In genomic region chr2:76372244-76372643, GRCm38 (mm10) we compare ENCODE assay signal across 19 mouse cellular contexts. TPM values are rescaled to one million over a fixed set of nuclear protein-coding genes. Genes with fewer than 3 reads are reported as not detected.
DNase-seq lines count a peak whose midpoint lies in the region; ATAC-seq and TF ChIP-seq lines count a peak whose summit lies in the region.
"Had no signal": no experiment of that assay in that cellular context is flagged by ENCODE, and none has a peak within 500 bp of the region (broad histone marks: within the 10 kb centered on the region; RNA-seq: fewer than 3 reads in every experiment).

No protein-coding gene starts in this region.

- peaks cover 50% of the 10 kb centered on the region for H3K36me3 ChIP-seq in G1E (replicated peaks)
- peaks cover 41% of the 10 kb centered on the region for H3K36me3 ChIP-seq in heart, embryonic 13.5 days
- peaks cover 24% of the 10 kb centered on the region for H3K36me3 ChIP-seq in liver, embryonic 14.5 days (replicated peaks; ENCODE audit: control insufficient read depth, insufficient read depth, low read depth)
- peaks cover 5% of the 10 kb centered on the region for H3K36me3 ChIP-seq in kidney, adult 2 months (ENCODE audit: control insufficient read depth, insufficient read depth, low read length)

- peak; percentile 21 for DNase-seq in G1E (ENCODE audit: low spot score)
- peak; percentile 37 for DNase-seq in adrenal gland, adult 8-10 months
- peak; percentile 53 to 63 (median 59) for DNase-seq in liver, embryonic 14.5 days (ENCODE audit: low read depth in 3 of 3, low spot score in 3 of 3)
- DNase-seq in spleen, postnatal 4 days (ENCODE audit: low spot score in 2 of 2): no peak
- DNase-seq in kidney, adult 2 months: no peak
- no peak for DNase-seq in right cerebral cortex, postnatal 10 days (ENCODE audit: low spot score in 2 of 2)
- no peak for DNase-seq in right cerebral cortex, adult 18-20 months
- DNase-seq: cerebellum, postnatal 10 days; gastrocnemius, adult 2 months; kidney, adult 18-20 months; spleen, adult 18-20 months; thymus, adult 18-20 months had no signal

- TF ChIP-seq POLR2A in kidney, adult 2 months (IDR thresholded peaks at IDR 0.05; ENCODE audit: low read depth, low read length): no peak

- 28% methylated on average over 4 of the region's 4 CpGs for WGBS in heart, embryonic 13.5 days
- WGBS in liver, embryonic 14.5 days (ENCODE audit: insufficient replicate concordance): 22% methylated on average over 4 of the region's 4 CpGs
- 82% methylated on average over 4 of the region's 4 CpGs for WGBS in kidney, adult 2 months

- H3K4me3 ChIP-seq in G1E (ENCODE audit: low read depth, low read length): no peak overlapping the region; the same call in 1 of the 2 replicates
- H3K4me3 ChIP-seq in heart, embryonic 13.5 days: no peak overlapping the region
- H3K4me3 ChIP-seq in liver, embryonic 14.5 days (ENCODE audit: insufficient read depth in 1 of 2, low read depth in 2 of 2, low read length in 2 of 2): no peak overlapping the region
- H3K4me3 ChIP-seq in kidney, adult 2 months (ENCODE audit: insufficient read depth, low read depth, low read length): no peak overlapping the region
- H3K4me3 ChIP-seq: embryonic facial prominence, embryonic 13.5 days; forebrain, embryonic 12.5 days; gastrocnemius, adult 2 months; layer of hippocampus, adult 2 months had no signal

- H3K9me3 ChIP-seq in G1E (replicated peaks): no peaks in the 10 kb centered on the region
- no peaks in the 10 kb centered on the region for H3K9me3 ChIP-seq in heart, embryonic 13.5 days
- H3K9me3 ChIP-seq in liver, embryonic 14.5 days (ENCODE audit: control insufficient read depth, low read length): no peaks in the 10 kb centered on the region
- H3K9me3 ChIP-seq: embryonic facial prominence, embryonic 13.5 days; forebrain, embryonic 12.5 days had no signal

- no peak for TF ChIP-seq CTCF in G1E (IDR thresholded peaks at IDR 0.05; ENCODE audit: low read depth, low read length)
- no peak for TF ChIP-seq CTCF in liver, embryonic 14.5 days (IDR thresholded peaks at IDR 0.05; ENCODE audit: low read depth)
- no peak for TF ChIP-seq CTCF in kidney, adult 2 months (conservative IDR thresholded peaks at IDR 0.05; ENCODE audit: insufficient read depth, insufficient read length, low read depth, low read length)

- peak overlapping the region; percentile 92 for H3K4me2 ChIP-seq in heart, embryonic 13.5 days
- H3K4me2 ChIP-seq in liver, embryonic 14.5 days (ENCODE audit: low read depth): peak overlapping the region; percentile 83
- H3K4me2 ChIP-seq: embryonic facial prominence, embryonic 13.5 days; forebrain, embryonic 12.5 days had no signal

- peak overlapping the region; percentile 20; the same call in 1 of the 2 replicates for H3K9ac ChIP-seq in heart, embryonic 13.5 days
- no peak overlapping the region for H3K9ac ChIP-seq in liver, embryonic 14.5 days (replicated peaks)
- H3K9ac ChIP-seq: embryonic facial prominence, embryonic 13.5 days; forebrain, embryonic 12.5 days had no signal

- TF ChIP-seq EP300 in liver, embryonic 14.5 days (IDR thresholded peaks at IDR 0.05; ENCODE audit: low read depth): peak; percentile 74

- ATAC-seq in G1E (ENCODE audit: extremely low read depth, insufficient number of reproducible peaks, low FRiP score, poor library complexity, severe bottlenecking): peak; percentile 83
- peak; percentile 37; the same call in 1 of the 2 replicates for ATAC-seq in heart, embryonic 13.5 days (ENCODE audit: extremely low read depth, insufficient number of reproducible peaks, low FRiP score, low TSS enrichment)
- peak; percentile 59 for ATAC-seq in liver, embryonic 14.5 days (ENCODE audit: insufficient read depth)

- no peaks in the 10 kb centered on the region for H3K27me3 ChIP-seq in G1E (ENCODE audit: insufficient read depth, low read length)
- no peaks in the 10 kb centered on the region for H3K27me3 ChIP-seq in heart, embryonic 13.5 days (replicated peaks)
- H3K27me3 ChIP-seq in liver, embryonic 14.5 days (ENCODE audit: control insufficient read depth, insufficient read depth, low read length): no peaks in the 10 kb centered on the region
- no peaks in the 10 kb centered on the region for H3K27me3 ChIP-seq in kidney, adult 2 months (replicated peaks; ENCODE audit: control insufficient read depth, insufficient read depth, low read length)
- H3K27me3 ChIP-seq: embryonic facial prominence, embryonic 13.5 days; forebrain, embryonic 12.5 days had no signal

- peaks cover 14% of the 10 kb centered on the region for H3K4me1 ChIP-seq in G1E (ENCODE audit: insufficient read depth, low read depth, low read length)
- H3K4me1 ChIP-seq in heart, embryonic 13.5 days: peaks cover 23% of the 10 kb centered on the region
- H3K4me1 ChIP-seq in liver, embryonic 14.5 days (replicated peaks; ENCODE audit: control insufficient read depth in 2 of 2, insufficient read depth in 2 of 2, low read length in 1 of 2): peaks cover 13 to 15% of the 10 kb centered on the region in 2 experiments
- peaks cover 3% of the 10 kb centered on the region; the same call in 1 of the 2 replicates for H3K4me1 ChIP-seq in kidney, adult 2 months (ENCODE audit: control insufficient read depth, insufficient read depth, low read length)

- H3K27ac ChIP-seq in heart, embryonic 13.5 days (replicated peaks): peak overlapping the region; percentile 80
- H3K27ac ChIP-seq in liver, embryonic 14.5 days: no peak overlapping the region
- no peak overlapping the region for H3K27ac ChIP-seq in kidney, adult 2 months (ENCODE audit: insufficient read depth, low read depth, low read length)
- H3K27ac ChIP-seq: embryonic facial prominence, embryonic 13.5 days; forebrain, embryonic 12.5 days; gastrocnemius, adult 2 months; layer of hippocampus, adult 2 months had no signal

RNA-seq across cellular contexts. Expression of gene Rbm45, which starts 2.5 kb away (rescaled TPM):
- 39.1 and 43.3 TPM in 2 replicates for total RNA-seq in G1E (2014; fragmentation: Nextera tagmentation)
- 100 and 108 TPM in 2 replicates for total RNA-seq in G1E (2017)
- 19.9 and 23.2 TPM in 2 replicates for polyA plus RNA-seq in G1E (2012)
- total RNA-seq in adrenal gland, adult 8-10 months (2022): 10 to 100 TPM; 45.2 to 63.1 (median 51.5) TPM
- 11.7 and 12.8 TPM in 2 replicates for polyA plus RNA-seq in heart, embryonic 13.5 days (2015; fragmentation: Nextera tagmentation; extraction: Ambion mirVana)
- polyA plus RNA-seq in liver, embryonic 14.5 days (2012; rRNA removed): 5.8 and 8.5 TPM in 2 replicates
- polyA plus RNA-seq in liver, embryonic 14.5 days (2014; fragmentation: Nextera tagmentation; extraction: Ambion mirVana): 5.7 and 6.2 TPM in 2 replicates
- 8.3 and 8.9 TPM in 2 replicates for polyA plus RNA-seq in kidney, adult 2 months (2012; rRNA removed)

RNA-seq across cellular contexts. Expression of gene Cyct, which starts 12.0 kb away (rescaled TPM):
- total RNA-seq in G1E (2014; fragmentation: Nextera tagmentation) (not detected in 2 replicates), G1E (2017) (not detected in 2 replicates)
- polyA plus RNA-seq in G1E (2012): not detected in 2 replicates
- total RNA-seq in adrenal gland, adult 8-10 months (2022): not detected
- 0.32 TPM in 1 of 2 replicates, not detected in the other for polyA plus RNA-seq in heart, embryonic 13.5 days (2015; fragmentation: Nextera tagmentation; extraction: Ambion mirVana)
- polyA plus RNA-seq in liver, embryonic 14.5 days (2012; rRNA removed): not detected in 2 replicates
- not detected in 2 replicates for polyA plus RNA-seq in liver, embryonic 14.5 days (2014; fragmentation: Nextera tagmentation; extraction: Ambion mirVana)
- polyA plus RNA-seq in kidney, adult 2 months (2012; rRNA removed): not detected in 2 replicates
- total RNA-seq: gastrocnemius, adult 2 months; layer of hippocampus, adult 2 months; liver, adult 2 months; megakaryocyte, adult 5-6 weeks had no signal
- polyA plus RNA-seq: embryonic facial prominence, embryonic 13.5 days; forebrain, embryonic 12.5 days; hindbrain, embryonic 11.5 days; liver, adult 2 months had no signal

RNA-seq across cellular contexts. Expression of gene Pde11a, which starts 33.7 kb away (rescaled TPM):
- total RNA-seq in G1E (2014; fragmentation: Nextera tagmentation): 1.5 and 2.3 TPM in 2 replicates
- total RNA-seq in G1E (2017): 0.29 and 0.38 TPM in 2 replicates
- polyA plus RNA-seq in G1E (2012): 0.04 and 0.06 TPM in 2 replicates
- total RNA-seq in adrenal gland, adult 8-10 months (2022): under 1 TPM in 3 of 4 experiments, not detected in 1; 0.12 to 0.43 (median 0.22) TPM
- polyA plus RNA-seq in heart, embryonic 13.5 days (2015; fragmentation: Nextera tagmentation; extraction: Ambion mirVana): 0.05 TPM in 1 of 2 replicates, not detected in the other
- polyA plus RNA-seq in liver, embryonic 14.5 days (2012; rRNA removed): 0.01 TPM in 2 replicates
- 0.06 TPM in 1 of 2 replicates, not detected in the other for polyA plus RNA-seq in liver, embryonic 14.5 days (2014; fragmentation: Nextera tagmentation; extraction: Ambion mirVana)
- 0.83 and 0.95 TPM in 2 replicates for polyA plus RNA-seq in kidney, adult 2 months (2012; rRNA removed)
- total RNA-seq: liver, adult 2 months had no signal
- polyA plus RNA-seq: liver, adult 2 months had no signal

RNA-seq across cellular contexts. Expression of gene Osbpl6, which starts 34.1 kb away (rescaled TPM):
- not detected in 2 replicates for total RNA-seq in G1E (2014; fragmentation: Nextera tagmentation)
- total RNA-seq in G1E (2017): 0.06 and 0.22 TPM in 2 replicates
- not detected in 2 replicates for polyA plus RNA-seq in G1E (2012)
- total RNA-seq in adrenal gland, adult 8-10 months (2022): 10 to 100 TPM; 25.8 to 37.9 (median 27.9) TPM
- polyA plus RNA-seq in heart, embryonic 13.5 days (2015; fragmentation: Nextera tagmentation; extraction: Ambion mirVana): 4.4 and 4.9 TPM in 2 replicates
- 0.17 and 0.41 TPM in 2 replicates for polyA plus RNA-seq in liver, embryonic 14.5 days (2012; rRNA removed)
- polyA plus RNA-seq in liver, embryonic 14.5 days (2014; fragmentation: Nextera tagmentation; extraction: Ambion mirVana): 0.20 and 0.21 TPM in 2 replicates
- polyA plus RNA-seq in kidney, adult 2 months (2012; rRNA removed): 35.1 and 41.2 TPM in 2 replicates

Comparison
In these comparisons a context has a peak if more than half of its experiments do, and no peak if none do; other contexts are left out.
1. DNase-seq: peak in G1E (single experiment), adrenal gland, adult 8-10 months (single experiment) and liver, embryonic 14.5 days (3 of 3); none in spleen, postnatal 4 days (0 of 2), kidney, adult 2 months (single experiment), right cerebral cortex, postnatal 10 days (0 of 2) and right cerebral cortex, adult 18-20 months (single experiment).
2. Peak in every context shown above with its lines, with median percentiles within 50 percentile points of each other: ATAC-seq.